Mouse (Mus musculus): ENCODE measurements around the gene Hps1. TPM values are rescaled to one million over a fixed set of nuclear protein-coding genes. Genes with fewer than 3 reads are reported as not detected.
A peak's percentile ranks its signal among the peaks of the same experiment; 100 is the strongest.

Hps1 gene
- polyA plus RNA-seq, 1 experiment from 2014 or later = 16.9 TPM

DNA sequence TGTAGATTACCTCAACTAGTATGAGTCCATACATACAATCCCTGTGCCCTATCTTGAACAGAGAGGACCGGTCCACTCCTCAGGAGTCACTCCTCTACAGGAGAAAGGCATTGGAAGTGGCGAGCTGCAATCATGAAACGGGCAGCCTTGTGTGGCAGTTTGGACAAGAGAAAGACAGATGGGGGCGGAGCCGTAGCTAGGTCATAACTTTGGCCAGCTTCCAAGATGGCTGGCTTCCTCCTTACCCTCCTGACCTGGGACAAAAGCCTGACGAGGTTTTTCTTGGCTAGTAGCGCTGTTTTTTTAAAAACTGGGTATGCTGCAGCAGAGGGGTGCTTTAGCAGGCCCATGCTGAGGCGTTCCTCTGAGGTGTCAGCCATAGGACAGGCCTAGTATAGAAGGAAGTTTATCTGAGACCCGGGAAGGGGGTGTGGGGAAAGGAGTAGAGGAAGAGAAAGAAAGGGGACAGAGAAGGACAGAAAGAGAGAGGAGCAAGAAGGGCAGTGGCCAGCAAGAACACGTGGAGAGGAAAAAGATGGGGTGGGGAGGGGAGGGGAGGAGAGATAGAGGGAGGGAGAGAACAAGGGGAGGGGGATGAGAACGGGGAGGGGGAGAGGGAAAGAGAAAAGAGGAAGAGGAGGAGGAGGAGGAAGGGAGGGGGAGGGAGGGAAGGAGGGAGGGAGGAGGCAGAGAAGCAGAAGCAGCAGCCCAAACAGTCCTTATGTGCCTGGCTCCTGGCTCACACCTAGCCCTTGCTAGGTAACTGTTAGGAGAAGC is 26.4 kb downstream of the Hps1 start:
- peak; percentile 15; the same call in 1 of the 2 replicates for ATAC-seq (ENCODE audit: low FRiP score, low read depth)
- Histone ChIP-seq H3K4me2 (replicated peaks) (peak overlapping the region; percentile 58), H3K36me3 (no peaks in the 10 kb centered on the region), H3K4me1 (peaks cover 21% of the 10 kb centered on the region), H3K9me3 (no peaks in the 10 kb centered on the region), H3K27me3 (replicated peaks) (no peaks in the 10 kb centered on the region), H3K9ac (no peak overlapping the region), H3K27ac (no peak overlapping the region), H3K4me3 (no peak overlapping the region)
- 34% methylated on average over 11 of the region's 11 CpGs for WGBS

- peaks cover 21% of the 10 kb centered on the region for H3K4me1 ChIP-seq
- ATAC-seq (ENCODE audit: low FRiP score, low read depth) = peak; percentile 92
- WGBS = 4% methylated on average over 22 of the region's 22 CpGs
These were observed 27.3 kb downstream of the Hps1 start, which contains the start of gene Pyroxd2 for GRCm38 (mm10) chr19:42752363-42752931. Gene Pyroxd2 (minus strand): TSS chr19:42752775.

GRCm38 (mm10) chr19:42750196-42750595 is 29.6 kb downstream of the Hps1 start:
- 82% methylated on average over 11 of the region's 11 CpGs for WGBS
- Histone ChIP-seq H3K4me2 (replicated peaks) (no peak overlapping the region), H3K4me1 (peaks cover 21% of the 10 kb centered on the region)

More at GRCm38 (mm10) chr19:42752363-42752931, 27.3 kb downstream of the Hps1 start, which contains the start of gene Pyroxd2:
- peak within 1 kb of the TSS; percentile 48 for H3K9ac ChIP-seq
- peak within 1 kb of the TSS; percentile 58 for H3K4me2 ChIP-seq (replicated peaks)
- H3K36me3 ChIP-seq = no peaks in the 10 kb centered on the region
- H3K27me3 ChIP-seq (replicated peaks) = no peaks in the 10 kb centered on the region
- no peaks in the 10 kb centered on the region for H3K9me3 ChIP-seq
- peak within 1 kb of the TSS; percentile 23 for H3K4me3 ChIP-seq
- no peak within 1 kb of the TSS for H3K27ac ChIP-seq

GRCm38 (mm10) chr19:42746702-42747101 is 33.1 kb downstream of the Hps1 start:
- no peak overlapping the region for H3K4me2 ChIP-seq (replicated peaks)
- H3K9me3 ChIP-seq = no peaks in the 10 kb centered on the region
- H3K4me1 ChIP-seq = peaks cover 9% of the 10 kb centered on the region; the same call in 1 of the 2 replicates
- ATAC-seq (ENCODE audit: low FRiP score, low read depth) = no peak
- no peak overlapping the region for H3K27ac ChIP-seq
- 89% methylated on average over 8 of the region's 8 CpGs for WGBS
- no peak overlapping the region for H3K9ac ChIP-seq
- 0 out of 2 replicates have a peak, but pooled peaks cover 4% of the 10 kb centered on the region for H3K27me3 ChIP-seq (replicated peaks)
- no peaks in the 10 kb centered on the region for H3K36me3 ChIP-seq
- H3K4me3 ChIP-seq = no peak overlapping the region

More at GRCm38 (mm10) chr19:42750196-42750595, 29.6 kb downstream of the Hps1 start:
- H3K27ac ChIP-seq = no peak overlapping the region
- H3K9me3 ChIP-seq = no peaks in the 10 kb centered on the region
- no peaks in the 10 kb centered on the region for H3K36me3 ChIP-seq
- H3K9ac ChIP-seq = no peak overlapping the region
- no peak overlapping the region for H3K4me3 ChIP-seq
- no peak for ATAC-seq (ENCODE audit: low FRiP score, low read depth)
- H3K27me3 ChIP-seq (replicated peaks) = no peaks in the 10 kb centered on the region

DNA sequence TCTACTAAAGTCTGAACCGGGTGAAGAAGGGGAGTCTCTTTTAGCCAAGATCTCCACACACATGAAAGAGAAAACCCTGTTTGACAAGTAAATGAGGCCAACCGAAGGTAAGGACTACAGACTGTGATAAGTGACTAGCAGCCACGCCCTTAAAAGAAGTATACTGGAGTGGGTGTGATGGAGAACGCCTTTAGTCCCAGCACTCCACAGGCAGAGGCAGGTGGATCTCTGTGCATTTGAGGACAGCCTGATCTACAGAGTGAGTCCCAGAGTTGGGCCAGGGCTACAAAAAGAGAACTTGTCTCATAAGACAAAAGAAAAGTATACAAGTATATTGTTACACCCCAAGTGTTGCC is 33.9 kb downstream of the Hps1 start:
- Histone ChIP-seq H3K4me2 (replicated peaks) (no peak overlapping the region), H3K9ac (no peak overlapping the region), H3K27me3 (replicated peaks) (0 out of 2 replicates have a peak, but pooled peaks cover 4% of the 10 kb centered on the region), H3K36me3 (no peaks in the 10 kb centered on the region), H3K4me1 (peaks cover 9% of the 10 kb centered on the region; the same call in 1 of the 2 replicates), H3K27ac (no peak overlapping the region), H3K4me3 (no peak overlapping the region), H3K9me3 (no peaks in the 10 kb centered on the region)
- WGBS = 77% methylated on average over 4 of the region's 4 CpGs
- ATAC-seq (ENCODE audit: low FRiP score, low read depth) = no peak

DNA sequence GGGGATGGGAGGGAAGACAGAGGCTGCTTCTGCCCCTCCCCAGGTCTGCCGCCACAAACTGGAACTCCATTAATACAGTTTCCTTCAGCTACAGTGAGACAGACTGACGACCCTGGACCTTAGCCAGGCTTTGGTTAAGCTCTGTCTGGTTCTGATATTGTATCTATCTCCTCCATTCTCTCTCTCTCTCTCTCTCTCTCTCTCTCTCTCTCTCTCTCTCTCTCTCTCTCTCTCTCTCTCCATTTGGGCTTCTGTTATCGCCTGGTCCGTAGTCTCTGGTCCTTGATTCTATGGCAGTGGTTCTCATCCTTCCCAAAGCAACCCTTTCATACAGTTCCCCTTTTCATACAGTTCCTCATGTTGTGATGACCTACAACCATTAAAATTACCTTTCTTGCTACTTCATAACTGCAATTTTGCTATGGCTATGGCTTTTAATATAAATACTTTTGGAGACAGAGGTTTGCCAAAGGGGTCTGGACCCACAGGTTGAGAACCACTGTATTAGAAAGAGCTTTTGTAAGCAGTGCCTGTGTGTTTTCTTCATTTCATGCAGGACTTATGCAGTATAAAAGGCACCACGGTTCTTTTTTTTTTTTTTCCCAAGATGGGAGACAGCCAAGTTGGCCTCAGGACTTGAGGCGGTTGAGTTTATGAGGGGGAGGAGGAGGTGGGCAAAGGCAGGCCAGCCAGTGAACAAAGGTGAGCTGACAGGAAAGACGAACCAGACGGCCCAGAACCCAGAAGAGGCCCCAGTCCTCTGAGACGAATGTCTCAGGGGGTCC is 34.5 kb downstream of the Hps1 start:
- Histone ChIP-seq H3K27ac (no peak overlapping the region), H3K36me3 (no peaks in the 10 kb centered on the region)
- WGBS = 60% methylated on average over 9 of the region's 9 CpGs

GRCm38 (mm10) chr19:42744162-42744586 is 35.6 kb downstream of the Hps1 start:
- H3K4me3 ChIP-seq = no peak overlapping the region
- peak; percentile 73 for ATAC-seq (ENCODE audit: low FRiP score, low read depth)
- H3K9ac ChIP-seq = no peak overlapping the region
- no peak overlapping the region for H3K4me2 ChIP-seq (replicated peaks)
- 35% methylated on average over 4 of the region's 4 CpGs for WGBS
- H3K4me1 ChIP-seq = peaks cover 5% of the 10 kb centered on the region; the same call in 1 of the 2 replicates
- no peaks in the 10 kb centered on the region for H3K9me3 ChIP-seq
- 0 out of 2 replicates have a peak, but pooled peaks cover 7% of the 10 kb centered on the region for H3K27me3 ChIP-seq (replicated peaks)
- H3K36me3 ChIP-seq = no peaks in the 10 kb centered on the region
- H3K27ac ChIP-seq = no peak overlapping the region

More for the DNA sequence above, 34.5 kb downstream of the Hps1 start:
- no peak for ATAC-seq (ENCODE audit: low FRiP score, low read depth)
- Histone ChIP-seq H3K4me1 (peaks cover 9% of the 10 kb centered on the region; the same call in 1 of the 2 replicates), H3K4me3 (no peak overlapping the region), H3K9ac (no peak overlapping the region), H3K27me3 (replicated peaks) (0 out of 2 replicates have a peak, but pooled peaks cover 6% of the 10 kb centered on the region), H3K4me2 (replicated peaks) (no peak overlapping the region), H3K9me3 (no peaks in the 10 kb centered on the region)

GRCm38 (mm10) chr19:42743261-42743660 is 36.5 kb downstream of the Hps1 start:
- WGBS = 44% methylated on average over 16 of the region's 16 CpGs
- Histone ChIP-seq H3K9me3 (no peaks in the 10 kb centered on the region), H3K4me2 (replicated peaks) (peak overlapping the region; percentile 25; the same call in 1 of the 2 replicates), H3K9ac (no peak overlapping the region), H3K27me3 (replicated peaks) (0 out of 2 replicates have a peak, but pooled peaks cover 7% of the 10 kb centered on the region), H3K36me3 (no peaks in the 10 kb centered on the region), H3K4me1 (peaks cover 5% of the 10 kb centered on the region; the same call in 1 of the 2 replicates), H3K4me3 (no peak overlapping the region), H3K27ac (no peak overlapping the region)
- ATAC-seq (ENCODE audit: low FRiP score, low read depth) = peak; percentile 26; the same call in 1 of the 2 replicates

- H3K36me3 ChIP-seq = no peaks in the 10 kb centered on the region
- H3K9me3 ChIP-seq = no peaks in the 10 kb centered on the region
- H3K27ac ChIP-seq = no peak overlapping the region
- 0 out of 2 replicates have a peak, but pooled peaks cover 7% of the 10 kb centered on the region for H3K27me3 ChIP-seq (replicated peaks)
- no peak overlapping the region for H3K9ac ChIP-seq
- no peak overlapping the region for H3K4me3 ChIP-seq
- H3K4me1 ChIP-seq = peaks cover 5% of the 10 kb centered on the region; the same call in 1 of the 2 replicates
- WGBS = 84% methylated on average over 14 of the region's 14 CpGs
- no peak for ATAC-seq (ENCODE audit: low FRiP score, low read depth)
- H3K4me2 ChIP-seq (replicated peaks) = no peak overlapping the region
These were observed 37.9 kb downstream of the Hps1 start for GRCm38 (mm10) chr19:42741884-42742283.

DNA sequence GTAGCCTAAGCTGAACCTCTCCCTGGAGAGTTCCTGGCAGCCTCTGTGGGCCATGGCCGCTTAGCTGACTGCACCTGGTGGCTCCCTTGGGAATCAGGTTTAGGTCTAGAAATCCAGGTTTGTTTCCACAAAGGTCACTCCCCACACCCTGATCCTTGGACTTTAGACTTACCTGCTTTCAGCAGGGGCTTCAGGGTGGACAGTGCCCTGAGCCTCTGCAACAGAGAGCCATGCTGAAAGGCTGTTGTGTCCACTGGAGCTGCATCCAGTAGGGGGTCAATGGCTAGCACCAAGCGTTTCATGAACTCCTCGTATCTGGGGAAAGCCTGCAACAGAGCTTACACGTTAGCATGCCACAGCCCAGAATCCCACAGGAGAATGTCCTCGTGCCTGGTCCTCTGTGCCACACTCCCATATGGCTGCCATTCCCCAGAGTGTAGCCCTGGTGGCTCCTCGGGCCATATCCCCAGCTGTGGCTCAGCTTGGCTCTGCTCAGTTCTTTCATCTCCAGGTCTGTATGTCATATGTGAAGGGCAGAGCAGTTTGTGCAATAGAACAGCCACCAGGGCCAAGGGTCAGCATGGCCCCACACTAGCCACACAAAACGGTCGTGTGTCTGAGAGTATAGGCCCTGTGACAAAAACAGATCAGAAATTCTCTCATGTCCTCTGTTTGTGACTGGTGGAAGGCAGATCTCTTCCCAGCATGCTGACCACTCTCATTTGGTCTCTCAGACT is 39.4 kb downstream of the Hps1 start:
- peaks cover 5% of the 10 kb centered on the region; the same call in 1 of the 2 replicates for H3K4me1 ChIP-seq

DNA sequence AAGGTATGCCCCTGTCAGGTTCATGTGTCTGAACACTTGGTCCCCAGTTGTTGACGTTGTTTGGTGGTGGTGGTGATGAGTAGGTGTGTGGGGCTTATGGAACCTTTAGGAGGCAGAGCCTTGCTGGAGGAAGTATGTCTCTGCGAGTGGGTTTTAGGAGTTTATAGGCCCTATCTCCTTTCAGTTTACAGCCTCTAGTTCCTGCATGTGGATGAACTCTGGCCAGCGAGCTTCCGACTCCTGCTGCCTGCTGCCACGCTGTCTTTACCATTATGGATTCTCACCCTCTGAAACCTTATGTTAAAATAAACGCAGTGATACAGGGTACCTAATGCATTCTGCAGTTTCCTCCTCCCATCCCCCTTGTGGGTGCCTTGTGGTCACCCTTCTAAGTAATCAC is 40.0 kb downstream of the Hps1 start:
- ATAC-seq (ENCODE audit: low FRiP score, low read depth) = no peak
- Histone ChIP-seq H3K9me3 (no peaks in the 10 kb centered on the region), H3K9ac (no peak overlapping the region), H3K27ac (no peak overlapping the region), H3K4me1 (peaks cover 5% of the 10 kb centered on the region), H3K4me3 (no peak overlapping the region), H3K36me3 (no peaks in the 10 kb centered on the region), H3K4me2 (replicated peaks) (no peak overlapping the region), H3K27me3 (replicated peaks) (0 out of 2 replicates have a peak, but pooled peaks cover 7% of the 10 kb centered on the region)
- 52% methylated on average over 6 of the region's 6 CpGs for WGBS

More for the DNA sequence above, 39.4 kb downstream of the Hps1 start:
- WGBS = 70% methylated on average over 8 of the region's 8 CpGs
- ATAC-seq (ENCODE audit: low FRiP score, low read depth) = no peak
- no peak overlapping the region for H3K27ac ChIP-seq
- 0 out of 2 replicates have a peak, but pooled peaks cover 7% of the 10 kb centered on the region for H3K27me3 ChIP-seq (replicated peaks)
- H3K4me2 ChIP-seq (replicated peaks) = no peak overlapping the region
- H3K9me3 ChIP-seq = no peaks in the 10 kb centered on the region
- no peaks in the 10 kb centered on the region for H3K36me3 ChIP-seq
- H3K4me3 ChIP-seq = no peak overlapping the region
- no peak overlapping the region for H3K9ac ChIP-seq

Data from neural tube, embryonic 12.5 days (tissue).